Mouse (Mus musculus) CH12.LX (cell line): ENCODE data around the gene Agbl3. TPM values are rescaled to one million over a fixed set of nuclear protein-coding genes. Genes with fewer than 3 reads are reported as not detected.

ENCODE experiments used
- DNase-seq: peaks from one replicate; pipeline ENCODE4 v3.0.0-alpha.2; 2013; ENCODE audit errors: extremely low read depth
- H3K27ac ChIP-seq: 2 replicates; pipeline ENCODE4 v1.5.1; 2012; ENCODE audit warnings: low read depth, mild to moderate bottlenecking, control low read depth, moderate library complexity; ENCODE audit not compliant: insufficient read depth
- H3K27me3 ChIP-seq: replicated peaks from 2 replicates; pipeline ENCODE3; 2012; ENCODE audit warnings: inconsistent platforms
- H3K36me3 ChIP-seq, 2 experiments: replicated peaks in 1 of 2; 2 replicates each; pipeline versions ENCODE3 to v1.6.1; 2012; ENCODE audit warnings: inconsistent platforms in 1 of 2, low read length in 1 of 2, mild to moderate bottlenecking in 1 of 2, mixed read lengths in 1 of 2, moderate library complexity in 1 of 2; ENCODE audit not compliant: control insufficient read depth in 1 of 2, insufficient read depth in 1 of 2
- H3K4me1 ChIP-seq, 2 experiments: 2 replicates each; pipeline ENCODE4 v1.6.1; 2012; ENCODE audit warnings: inconsistent platforms in 1 of 2, moderate library complexity in 1 of 2; ENCODE audit not compliant: insufficient read depth in 2 of 2, control insufficient read depth in 1 of 2
- H3K4me2 ChIP-seq: 2 replicates; pipeline ENCODE4 v1.6.1; 2012; ENCODE audit warnings: low read depth, mild to moderate bottlenecking, control low read depth; ENCODE audit not compliant: poor library complexity, insufficient read depth, severe bottlenecking
- H3K4me3 ChIP-seq, 3 experiments: fragments of 150-350 bp in 1 of 3; sonication (generic) in 1 of 3; replicated peaks in 1 of 3; 2 replicates each; pipeline versions ENCODE3 to v1.5.1; 2011 to 2012; ENCODE audit warnings: low read depth in 2 of 3, low read length in 2 of 3, mild to moderate bottlenecking in 2 of 3, moderate library complexity in 2 of 3, control low read depth in 1 of 3, improper control_type of control experiment in 1 of 3, inconsistent platforms in 1 of 3, mixed read lengths in 1 of 3; ENCODE audit not compliant: poor library complexity in 1 of 3
- H3K79me2 ChIP-seq: replicated peaks from 2 replicates; pipeline ENCODE4 v1.6.1; 2012; ENCODE audit warnings: mild to moderate bottlenecking, moderate library complexity; ENCODE audit not compliant: control insufficient read depth, poor library complexity, insufficient read depth, severe bottlenecking; ENCODE audit errors: extremely low read depth
- H3K9ac ChIP-seq: 2 replicates; pipeline ENCODE4 v1.6.1; 2012; ENCODE audit warnings: low read depth, mild to moderate bottlenecking, control low read depth, moderate library complexity; ENCODE audit not compliant: insufficient read depth
- H3K9me3 ChIP-seq: replicated peaks from 2 replicates; pipeline ENCODE3; 2012; ENCODE audit warnings: low read length, inconsistent platforms, mixed read lengths
- BHLHE40 ChIP-seq: IDR thresholded peaks from 2 replicates; pipeline ENCODE4 v1.6.1; 2011; ENCODE audit warnings: mild to moderate bottlenecking, low read depth, low read length, improper control_type of control experiment
- CTCF ChIP-seq, 2 experiments: IDR thresholded peaks in 1 of 2; conservative IDR thresholded peaks in 1 of 2; 2 replicates each; pipeline ENCODE4 v1.5.1; 2011 to 2012; ENCODE audit warnings: low read depth in 2 of 2, low read length in 2 of 2, improper control_type of control experiment in 1 of 2, inconsistent platforms in 1 of 2, mild to moderate bottlenecking in 1 of 2, moderate library complexity in 1 of 2
- EP300 ChIP-seq: IDR thresholded peaks from 2 replicates; pipeline ENCODE4 v1.6.1; 2011; ENCODE audit warnings: low read length, improper control_type of control experiment
- ETS1 ChIP-seq: conservative IDR thresholded peaks from 2 replicates; pipeline ENCODE4 v1.6.1; 2012; ENCODE audit warnings: low read depth, mild to moderate bottlenecking, inconsistent platforms, low read length, improper control_type of control experiment, moderate library complexity
- GABPA ChIP-seq: IDR thresholded peaks from 2 replicates; pipeline ENCODE4 v1.6.1; 2012; ENCODE audit warnings: low read depth, low read length, improper control_type of control experiment, inconsistent platforms; ENCODE audit not compliant: insufficient replicate concordance
- HCFC1 ChIP-seq: IDR thresholded peaks from 2 replicates; pipeline ENCODE4 v1.6.1; 2012; ENCODE audit warnings: low read depth, mild to moderate bottlenecking, inconsistent platforms, low read length, improper control_type of control experiment
- IRF4 ChIP-seq: IDR thresholded peaks from 2 replicates; pipeline ENCODE4 v1.6.1; 2014; ENCODE audit warnings: low read depth, mild to moderate bottlenecking, inconsistent platforms, low read length, improper control_type of control experiment
- JUN ChIP-seq: IDR thresholded peaks from 2 replicates; pipeline ENCODE4 v1.6.1; 2011; ENCODE audit warnings: low read depth, mild to moderate bottlenecking, low read length, improper control_type of control experiment, moderate library complexity; ENCODE audit not compliant: insufficient read depth
- KAT2A ChIP-seq: IDR thresholded peaks from 2 replicates; pipeline ENCODE4 v1.6.1; 2012; ENCODE audit warnings: low read length, improper control_type of control experiment, inconsistent platforms; ENCODE audit not compliant: insufficient replicate concordance
- MAX ChIP-seq: IDR thresholded peaks from 2 replicates; pipeline ENCODE4 v1.6.1; 2011; ENCODE audit warnings: low read length, improper control_type of control experiment
- MAZ ChIP-seq: IDR thresholded peaks from 2 replicates; pipeline ENCODE4 v1.6.1; 2012; ENCODE audit warnings: low read depth, mild to moderate bottlenecking, inconsistent platforms, low read length, improper control_type of control experiment, moderate library complexity
- MEF2A ChIP-seq: IDR thresholded peaks from 2 replicates; pipeline ENCODE4 v1.6.1; 2014; ENCODE audit warnings: low read depth, mild to moderate bottlenecking, inconsistent platforms, low read length, improper control_type of control experiment, borderline replicate concordance
- MXI1 ChIP-seq: IDR thresholded peaks from 2 replicates; pipeline ENCODE4 v1.6.1; 2011; ENCODE audit warnings: mild to moderate bottlenecking, low read depth, low read length, improper control_type of control experiment
- NELFE ChIP-seq: IDR thresholded peaks from 2 replicates; pipeline ENCODE4 v1.6.1; 2011; ENCODE audit warnings: low read depth, low read length, improper control_type of control experiment
- PAX5 ChIP-seq: IDR thresholded peaks from 2 replicates; pipeline ENCODE4 v1.6.1; 2012; ENCODE audit warnings: low read length, inconsistent platforms, mixed read lengths
- POLR2A ChIP-seq: IDR thresholded peaks from 2 replicates; pipeline ENCODE4 v1.6.1; 2011; ENCODE audit warnings: low read depth, mild to moderate bottlenecking, improper control_type of control experiment, low read length
- RAD21 ChIP-seq: IDR thresholded peaks from 2 replicates; pipeline ENCODE4 v1.6.1; 2011; ENCODE audit warnings: low read depth, mild to moderate bottlenecking, low read length, improper control_type of control experiment, moderate library complexity
- RCOR1 ChIP-seq: conservative IDR thresholded peaks from 2 replicates; pipeline ENCODE4 v1.6.1; 2012; ENCODE audit warnings: low read depth, mild to moderate bottlenecking, inconsistent platforms, low read length, improper control_type of control experiment
- SIN3A ChIP-seq: IDR thresholded peaks from 2 replicates; pipeline ENCODE4 v1.6.1; 2012; ENCODE audit warnings: low read length, improper control_type of control experiment, inconsistent platforms
- TBP ChIP-seq: conservative IDR thresholded peaks from 2 replicates; pipeline ENCODE4 v1.6.1; 2011; ENCODE audit warnings: low read depth, low read length, improper control_type of control experiment
- TCF12 ChIP-seq: IDR thresholded peaks from 2 replicates; pipeline ENCODE4 v1.6.1; 2014; ENCODE audit warnings: low read depth, mild to moderate bottlenecking, inconsistent platforms, low read length, improper control_type of control experiment
- UBTF ChIP-seq: IDR thresholded peaks from 2 replicates; pipeline ENCODE4 v1.6.1; 2012; ENCODE audit warnings: low read depth, mild to moderate bottlenecking, inconsistent platforms, low read length, improper control_type of control experiment, moderate library complexity
- USF1 ChIP-seq: IDR thresholded peaks from 2 replicates; pipeline ENCODE4 v1.6.1; 2014; ENCODE audit warnings: low read depth, mild to moderate bottlenecking, inconsistent platforms, low read length, improper control_type of control experiment
- USF2 ChIP-seq: conservative IDR thresholded peaks from 2 replicates; pipeline ENCODE4 v1.6.1; 2011; ENCODE audit warnings: low read depth, low read length, improper control_type of control experiment
- ZKSCAN1 ChIP-seq: IDR thresholded peaks from 2 replicates; pipeline ENCODE4 v1.6.1; 2012; ENCODE audit warnings: low read depth, inconsistent platforms, low read length, improper control_type of control experiment, borderline replicate concordance
- ZMIZ1 ChIP-seq: IDR thresholded peaks from 2 replicates; pipeline ENCODE4 v1.6.1; 2012; ENCODE audit warnings: low read depth, mild to moderate bottlenecking, inconsistent platforms, low read length, improper control_type of control experiment
- ZNF384 ChIP-seq: IDR thresholded peaks from 2 replicates; pipeline ENCODE4 v1.6.1; 2012; ENCODE audit warnings: low read depth, low read length, improper control_type of control experiment, inconsistent platforms
- dilution Hi-C: fragments of 300-500 bp; cut with MboI; formaldehyde crosslinking; loops from 2 replicates; pipeline ENCODE4 v1.14.3; 2020; ENCODE audit warnings: low sequenced_read_pairs; ENCODE audit not compliant: extremely low pct_unique_long_range_greater_than_20kb, extremely low pct_ligation_motif_present
- in situ Hi-C: fragments of 300-500 bp; cut with MboI; formaldehyde crosslinking; loops from 3 replicates; pipeline ENCODE4 v1.14.3; 2019; ENCODE audit warnings: low sequenced_read_pairs, low pct_ligation_motif_present, low pct_unique_long_range_greater_than_20kb, mixed read lengths
- polyA plus RNA-seq: library from polyadenylated mRNA; unstranded; fragments of >175 nt; gene quantifications from 2 replicates; pipeline ENCODE4 v1.2.1, GENCODE M21; 2012; ENCODE audit warnings: low read depth; ENCODE audit not compliant: insufficient read length
- total RNA-seq, 2 experiments: library from RNA; depleted of rRNA; stranded (reverse); fragments of 300-350 nt in 1 of 2; fragments of >200 nt in 1 of 2; gene quantifications; 2 replicates each; pipeline ENCODE4 v1.2.3; 2012 to 2014

The Agbl3 gene
- total and polyA plus RNA-seq, 3 experiments = 1.9 to 4.8 (median 3.4) TPM

GRCm38 (mm10) chr6:34782493-34782892 lies 2.3 kb downstream of the Agbl3 start:
- Histone ChIP-seq H3K79me2 (no peaks in the 10 kb centered on the region), H3K27ac (no peak overlapping the region), H3K9me3 (no peaks in the 10 kb centered on the region), H3K9ac (no peak overlapping the region), H3K4me2 (no peak overlapping the region), H3K36me3 (peaks cover 2% of the 10 kb centered on the region in 2 experiments), H3K4me1 (peaks cover 0 to 3% of the 10 kb centered on the region in 2 experiments; a peak in 1 of 4 replicates), H3K27me3 (no peaks in the 10 kb centered on the region), H3K4me3 (no peak overlapping the region)
- in situ Hi-C loops (no loop called here), dilution Hi-C loops (no loop called here)
- no peak for TF ChIP-seq ETS1
- no peak for TF ChIP-seq HCFC1
- no peak for TF ChIP-seq SIN3A
- no peak for TF ChIP-seq POLR2A
- TF ChIP-seq MAX = no peak
- no peak for TF ChIP-seq IRF4
- TF ChIP-seq ZNF384 = no peak
- TF ChIP-seq BHLHE40 = no peak
- TF ChIP-seq USF2 = no peak
- TF ChIP-seq MXI1 = no peak
- TF ChIP-seq TCF12 = no peak
- no peak for TF ChIP-seq NELFE
- TF ChIP-seq RAD21 = no peak
- TF ChIP-seq EP300 = no peak
- no peak for TF ChIP-seq JUN
- no peak for DNase-seq

GRCm38 (mm10) chr6:34796881-34797280 lies 16.6 kb downstream of the Agbl3 start:
- no peak for DNase-seq
- Histone ChIP-seq H3K27ac (no peak overlapping the region), H3K4me2 (no peak overlapping the region), H3K36me3 (no peaks in the 10 kb centered on the region), H3K4me1 (no peaks in the 10 kb centered on the region), H3K4me3 (no peak overlapping the region), H3K9ac (no peak overlapping the region), H3K79me2 (no peaks in the 10 kb centered on the region), H3K9me3 (peaks cover 5% of the 10 kb centered on the region), H3K27me3 (no peaks in the 10 kb centered on the region)
- TF ChIP-seq CTCF (conservative IDR thresholded peaks at IDR 0.05 in 1 of 2, IDR thresholded peaks at IDR 0.05 in 1 of 2; ENCODE audit: low read depth in 2 of 2, low read length in 2 of 2) (no peak), MXI1 (no peak), USF1 (no peak), JUN (no peak)
- dilution Hi-C loops = no loop called here
- in situ Hi-C loops = no loop called here

GRCm38 (mm10) chr6:34797887-34798286 lies 17.7 kb downstream of the Agbl3 start:
- Histone ChIP-seq H3K79me2 (no peaks in the 10 kb centered on the region), H3K9me3 (peaks cover 5% of the 10 kb centered on the region), H3K36me3 (no peaks in the 10 kb centered on the region), H3K9ac (no peak overlapping the region), H3K27ac (no peak overlapping the region), H3K4me1 (no peaks in the 10 kb centered on the region), H3K4me2 (no peak overlapping the region), H3K27me3 (no peaks in the 10 kb centered on the region), H3K4me3 (no peak overlapping the region)
- in situ Hi-C loops (no loop called here), dilution Hi-C loops (no loop called here)
- no peak for DNase-seq
- TF ChIP-seq MXI1 (no peak), MAZ (no peak), ZKSCAN1 (no peak), JUN (no peak), POLR2A (no peak), IRF4 (no peak), TBP (no peak), GABPA (no peak), RCOR1 (no peak), KAT2A (no peak), ZMIZ1 (no peak), MEF2A (no peak), USF1 (no peak), UBTF (no peak), ZNF384 (no peak), MAX (no peak), RAD21 (no peak), PAX5 (no peak)
